Mouse (Mus musculus) ES-Bruce4 (cell line): ENCODE results near the gene Lcn9.

ENCODE experiments used
- CTCF ChIP-seq: IDR thresholded peaks from one replicate; pipeline ENCODE4 v1.8.1; 2011; ENCODE audit warnings: low read depth, low read length
- EP300 ChIP-seq: IDR thresholded peaks from 2 replicates; pipeline ENCODE4 v1.6.1; 2011; ENCODE audit warnings: low read depth, low read length; ENCODE audit not compliant: insufficient read depth
- POLR2A ChIP-seq: IDR thresholded peaks from one replicate; pipeline ENCODE4 v1.8.1; 2011; ENCODE audit warnings: low read length; ENCODE audit not compliant: insufficient read depth

DNA sequence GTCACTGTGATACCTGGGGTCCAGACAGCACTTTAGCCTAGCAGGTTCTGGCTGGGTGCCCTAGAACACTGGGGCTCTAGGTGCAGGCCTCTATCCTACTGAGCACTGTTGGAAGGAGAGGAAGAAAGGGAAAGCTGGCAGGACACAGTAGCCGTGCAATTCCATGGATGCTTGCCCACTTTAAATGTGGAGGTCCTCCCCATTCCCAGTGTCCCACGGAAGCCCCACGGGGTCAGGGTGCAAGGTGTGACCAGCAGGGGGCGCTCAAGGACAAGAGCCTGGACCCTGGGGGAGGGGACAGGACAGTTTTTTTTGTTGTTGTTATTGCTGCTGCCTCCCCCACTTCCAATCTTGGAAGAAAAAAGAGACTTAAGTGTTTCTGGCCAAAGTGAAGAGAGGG lies 27.4 kb downstream of the Lcn9 start:
- no peak for TF ChIP-seq EP300
- peak; percentile 78 for TF ChIP-seq CTCF
- TF ChIP-seq POLR2A = no peak
